Mouse (Mus musculus): ENCODE results near the gene Rab4b. TPM values are rescaled to one million over a fixed set of nuclear protein-coding genes. Genes with fewer than 3 reads are reported as not detected.

The Rab4b gene
- polyA plus RNA-seq, 1 experiment from 2014 or later, result 79.0 TPM

DNA sequence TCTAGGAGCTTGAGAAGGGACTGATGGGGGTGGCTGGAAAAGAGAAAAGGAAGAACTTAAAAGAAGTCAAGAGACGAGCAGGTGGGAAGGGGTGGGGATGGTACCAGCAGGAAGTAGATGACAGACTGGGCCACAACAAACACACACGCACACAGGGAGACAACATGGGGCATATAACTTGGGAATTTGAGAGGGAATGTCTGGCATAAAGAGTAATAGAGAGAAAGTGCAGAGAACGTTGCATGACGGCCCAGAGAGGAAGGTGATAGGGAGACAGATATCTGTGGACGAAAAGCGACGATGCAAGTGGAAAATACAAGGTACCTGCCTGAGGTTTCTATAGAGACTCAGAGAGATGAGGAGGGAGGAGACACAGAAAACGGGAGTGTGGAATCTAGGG is 13.0 kb downstream of the Rab4b start:
- 4% methylated on average over 8 of the region's 8 CpGs for WGBS

DNA sequence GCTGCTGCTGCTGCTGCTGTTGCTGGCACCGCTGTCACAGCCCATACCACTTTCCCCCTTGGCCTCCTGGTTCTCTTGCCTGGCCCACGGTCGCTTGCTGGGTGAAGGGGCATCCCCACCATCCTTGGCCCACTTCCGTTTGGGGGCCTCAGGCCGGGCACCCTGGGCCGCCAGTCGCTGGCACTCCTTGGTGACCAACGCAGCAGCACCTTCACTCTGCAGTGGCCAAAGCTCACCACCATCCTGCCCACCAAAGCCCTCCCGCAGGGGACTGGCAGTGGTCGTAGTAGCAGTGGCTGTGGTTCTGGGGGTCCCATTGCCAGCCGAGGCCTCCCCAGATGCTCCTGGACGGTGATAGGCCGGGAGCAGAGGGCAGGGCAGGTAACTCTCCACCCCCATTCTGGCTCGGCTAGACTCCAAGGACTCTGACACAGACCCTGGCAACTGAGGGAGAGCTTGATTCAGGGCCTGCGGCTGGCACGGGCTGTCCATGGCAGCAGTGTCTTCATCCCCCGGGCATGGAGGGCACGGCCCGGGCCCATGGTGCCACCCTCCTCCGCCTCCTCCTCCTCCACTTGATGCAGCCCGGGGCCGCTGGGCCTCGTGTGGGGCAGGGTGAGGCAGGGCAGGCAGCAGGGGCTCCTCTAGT is 13.6 kb downstream of the Rab4b start:
- 0 out of 2 replicates have a peak, but pooled peaks have one; percentile 5 for ATAC-seq (replicated peaks)
- Histone ChIP-seq H3K4me1 (peaks cover 63% of the 10 kb centered on the region), H3K27me3 (no peaks in the 10 kb centered on the region), H3K4me2 (replicated peaks) (peak overlapping the region; percentile 85), H3K27ac (replicated peaks) (peak overlapping the region; percentile 97), H3K9ac (replicated peaks) (peak overlapping the region; percentile 86), H3K4me3 (peak overlapping the region; percentile 90), H3K36me3 (peaks cover 11% of the 10 kb centered on the region; the same call in 1 of the 2 replicates), H3K9me3 (no peaks in the 10 kb centered on the region)
- 74% methylated on average over 23 of the region's 23 CpGs for WGBS

More for the DNA sequence above, 13.0 kb downstream of the Rab4b start:
- Histone ChIP-seq H3K9ac (replicated peaks) (peak overlapping the region; percentile 86), H3K9me3 (no peaks in the 10 kb centered on the region), H3K27me3 (no peaks in the 10 kb centered on the region), H3K36me3 (peaks cover 11% of the 10 kb centered on the region; the same call in 1 of the 2 replicates), H3K4me1 (peaks cover 58% of the 10 kb centered on the region), H3K27ac (replicated peaks) (peak overlapping the region; percentile 97), H3K4me3 (peak overlapping the region; percentile 90), H3K4me2 (replicated peaks) (peak overlapping the region; percentile 85)
- 0 out of 2 replicates have a peak, but pooled peaks have one; percentile 5 for ATAC-seq (replicated peaks)

DNA sequence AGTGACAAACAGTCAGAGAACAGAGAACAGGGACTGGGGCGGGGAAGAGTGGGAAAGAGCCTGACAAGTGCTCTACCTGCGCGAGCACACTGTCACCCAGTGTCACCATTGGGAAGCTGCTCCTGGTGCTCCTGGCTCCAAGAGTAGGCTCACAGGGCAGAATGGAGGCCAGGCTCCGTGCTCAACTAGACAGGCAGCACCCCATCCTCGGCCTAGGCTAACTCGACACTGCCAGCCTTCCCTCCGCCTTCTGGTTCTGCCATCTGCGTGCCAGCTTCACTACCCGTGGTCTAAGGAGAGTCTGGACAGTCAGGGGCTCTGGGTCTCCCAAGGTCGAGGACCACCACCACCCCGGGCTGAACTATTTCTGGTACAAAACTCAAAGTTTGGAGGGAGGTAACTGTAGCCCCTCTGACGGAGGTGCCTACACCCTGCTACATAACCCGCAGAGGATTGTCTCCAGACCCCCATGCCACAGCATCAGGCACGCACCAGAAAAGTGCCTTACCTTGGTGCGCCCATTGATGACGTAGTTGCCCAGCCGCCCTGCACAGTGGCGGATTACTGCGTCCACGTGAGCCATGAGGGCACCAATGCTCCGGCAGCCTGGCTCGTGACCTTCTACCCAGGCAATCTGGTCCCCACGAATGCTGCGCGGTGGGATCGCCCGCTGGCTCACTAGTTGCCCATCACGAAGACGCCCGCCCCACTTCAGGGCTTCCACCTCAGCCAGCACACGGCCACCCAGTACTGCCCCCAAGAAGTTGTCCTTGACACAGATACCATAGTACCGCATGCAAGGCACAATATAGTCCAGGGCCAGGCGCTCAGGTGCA is 14.4 kb downstream of the Rab4b start:
- WGBS, result 83% methylated on average over 33 of the region's 33 CpGs
- H3K4me1 ChIP-seq, result peaks cover 70% of the 10 kb centered on the region

DNA sequence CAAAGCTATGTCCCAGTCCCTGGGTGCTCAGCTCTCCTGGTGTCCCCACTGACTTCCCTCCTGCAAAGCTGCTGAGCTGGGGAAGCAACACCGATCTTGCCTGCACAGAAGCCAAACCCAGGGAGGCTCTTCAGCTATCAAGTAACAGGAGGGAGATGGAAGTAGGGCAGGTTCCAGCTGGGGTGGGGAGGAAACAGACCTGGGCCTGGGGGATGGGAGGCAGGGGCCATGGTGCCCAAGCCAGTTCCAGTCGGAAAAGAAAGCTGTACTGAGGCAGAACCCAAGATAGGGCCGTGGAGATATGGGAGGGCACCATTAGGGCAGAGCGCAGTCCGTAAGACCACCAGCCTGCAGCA is 15.3 kb downstream of the Rab4b start:
- WGBS, result 86% methylated on average over 5 of the region's 5 CpGs
- no peak for ATAC-seq (replicated peaks)

More for the DNA sequence above, 14.4 kb downstream of the Rab4b start:
- Histone ChIP-seq H3K9me3 (no peaks in the 10 kb centered on the region), H3K27ac (replicated peaks) (no peak overlapping the region), H3K9ac (replicated peaks) (peak overlapping the region; percentile 86), H3K27me3 (no peaks in the 10 kb centered on the region), H3K4me3 (peak overlapping the region; percentile 90), H3K4me2 (replicated peaks) (peak overlapping the region; percentile 85), H3K36me3 (peaks cover 12% of the 10 kb centered on the region; the same call in 1 of the 2 replicates)
- ATAC-seq (replicated peaks), result no peak

DNA sequence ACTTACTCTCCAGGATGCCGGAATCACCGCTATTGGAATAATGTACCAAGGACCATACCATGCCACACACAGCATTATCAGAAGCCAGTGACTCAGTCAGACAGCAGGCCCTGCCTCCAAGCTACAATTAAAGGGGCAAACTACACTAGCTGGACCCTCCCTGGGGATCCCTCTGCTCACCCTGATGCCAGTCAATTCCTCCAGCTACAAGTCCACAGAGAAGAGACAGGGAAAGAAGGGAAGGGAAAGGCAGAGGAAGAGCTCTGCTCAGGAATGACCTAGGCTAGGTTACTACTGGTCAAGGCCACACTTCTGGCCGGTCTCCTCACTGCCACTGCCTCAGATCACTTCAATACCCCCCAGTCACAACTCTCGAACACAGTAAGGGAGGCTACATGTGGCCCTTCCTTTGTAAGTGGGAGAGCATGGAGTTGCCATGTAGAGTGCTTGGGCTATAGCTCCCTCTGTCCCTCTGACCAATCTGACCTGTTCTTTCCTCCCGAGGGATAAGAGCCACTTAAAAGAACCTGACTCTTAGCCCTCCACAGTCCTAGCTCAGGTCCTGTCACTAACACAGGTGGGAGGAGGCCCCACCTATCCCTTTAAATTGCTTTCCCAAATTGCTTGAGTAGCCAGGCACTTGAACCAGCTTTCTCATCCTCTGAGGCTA is 15.8 kb downstream of the Rab4b start:
- Histone ChIP-seq H3K27ac (replicated peaks) (no peak overlapping the region), H3K9me3 (no peaks in the 10 kb centered on the region)

More for the DNA sequence above, 15.3 kb downstream of the Rab4b start:
- H3K9me3 ChIP-seq, result no peaks in the 10 kb centered on the region
- peaks cover 21% of the 10 kb centered on the region for H3K36me3 ChIP-seq
- peak overlapping the region; percentile 85 for H3K4me2 ChIP-seq (replicated peaks)
- H3K9ac ChIP-seq (replicated peaks), result peak overlapping the region; percentile 7
- no peak overlapping the region for H3K27ac ChIP-seq (replicated peaks)
- 0 out of 2 replicates have a peak overlapping the region, but pooled peaks have one; percentile 90 for H3K4me3 ChIP-seq
- no peaks in the 10 kb centered on the region for H3K27me3 ChIP-seq
- peaks cover 70% of the 10 kb centered on the region for H3K4me1 ChIP-seq

DNA sequence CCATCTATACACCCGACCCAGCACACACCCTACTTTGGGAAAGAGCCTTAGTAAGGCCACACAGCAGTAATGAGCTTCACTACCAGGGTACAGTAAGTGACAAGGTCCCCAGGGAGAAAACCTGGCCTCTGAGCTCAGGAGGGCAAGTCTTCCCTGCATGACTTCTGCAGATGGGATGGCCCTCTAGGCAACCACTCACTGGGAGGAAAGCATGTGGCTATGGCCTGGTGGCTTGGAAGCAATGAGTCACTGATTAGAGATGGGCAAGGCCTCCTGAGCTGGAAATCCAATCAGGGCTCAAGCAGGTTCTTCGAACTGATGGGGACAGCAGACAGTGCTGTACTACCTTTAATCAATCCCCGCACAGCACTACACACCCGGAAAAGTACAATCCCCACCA is 17.0 kb downstream of the Rab4b start:
- H3K4me2 ChIP-seq (replicated peaks), result no peak overlapping the region
- H3K9ac ChIP-seq (replicated peaks), result no peak overlapping the region
- H3K36me3 ChIP-seq, result peaks cover 34% of the 10 kb centered on the region
- H3K4me3 ChIP-seq, result no peak overlapping the region
- H3K4me1 ChIP-seq, result peaks cover 63% of the 10 kb centered on the region
- no peaks in the 10 kb centered on the region for H3K27me3 ChIP-seq
- no peak for ATAC-seq (replicated peaks)
- 87% methylated on average over 4 of the region's 4 CpGs for WGBS
- H3K9me3 ChIP-seq, result no peaks in the 10 kb centered on the region
- H3K27ac ChIP-seq (replicated peaks), result no peak overlapping the region

More for the DNA sequence above, 15.8 kb downstream of the Rab4b start:
- Histone ChIP-seq H3K4me1 (peaks cover 70% of the 10 kb centered on the region), H3K9ac (replicated peaks) (peak overlapping the region; percentile 7; the same call in 1 of the 2 replicates), H3K36me3 (peaks cover 26% of the 10 kb centered on the region), H3K4me2 (replicated peaks) (peak overlapping the region; percentile 85), H3K27me3 (no peaks in the 10 kb centered on the region), H3K4me3 (no peak overlapping the region)
- 93% methylated on average over 5 of the region's 5 CpGs for WGBS
- no peak for ATAC-seq (replicated peaks)

DNA sequence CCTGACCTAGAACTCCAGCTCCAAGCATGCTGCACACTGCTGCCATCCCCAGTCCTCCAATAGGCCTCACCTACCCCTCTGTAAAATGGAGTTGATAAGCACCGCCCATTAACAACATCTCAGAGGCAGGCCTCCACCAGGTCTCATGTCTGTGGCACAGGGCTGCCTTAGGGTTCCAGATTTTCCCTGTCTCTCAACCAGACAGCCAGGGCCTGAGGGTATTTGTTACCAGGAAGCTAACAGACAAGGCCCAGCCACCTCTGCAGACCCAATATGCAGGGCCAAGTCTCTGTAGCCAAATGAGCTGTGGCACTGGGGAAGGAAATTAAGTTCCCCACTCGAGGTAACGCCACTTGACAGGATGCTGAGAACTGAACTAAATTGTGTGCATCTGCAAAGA is 17.8 kb downstream of the Rab4b start:
- Histone ChIP-seq H3K27ac (replicated peaks) (no peak overlapping the region), H3K9ac (replicated peaks) (no peak overlapping the region; the same call in 1 of the 2 replicates), H3K4me1 (peaks cover 63% of the 10 kb centered on the region), H3K4me3 (no peak overlapping the region), H3K9me3 (no peaks in the 10 kb centered on the region), H3K36me3 (peaks cover 34% of the 10 kb centered on the region), H3K27me3 (no peaks in the 10 kb centered on the region), H3K4me2 (replicated peaks) (no peak overlapping the region)
- ATAC-seq (replicated peaks), result no peak
- WGBS, result 88% methylated on average over 3 of the region's 3 CpGs

DNA sequence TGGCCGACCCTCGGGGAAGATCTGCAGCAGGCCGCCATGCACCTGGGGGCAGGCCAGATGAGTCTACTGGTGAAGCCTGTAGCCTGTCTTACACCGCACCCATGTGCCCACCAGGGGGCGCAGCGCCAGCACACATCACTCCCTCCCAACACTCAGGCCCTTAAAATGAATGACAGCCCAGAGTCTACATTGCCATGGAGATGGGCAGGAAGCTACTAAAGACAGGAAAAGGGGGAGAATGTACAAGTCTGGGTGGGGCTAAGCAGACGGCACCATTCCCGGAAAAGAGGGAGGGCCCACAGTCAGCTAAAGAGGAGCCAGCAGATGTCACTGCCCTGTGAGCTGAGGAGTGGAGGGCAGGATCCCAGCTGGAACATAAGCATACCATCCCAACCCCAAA is 18.8 kb downstream of the Rab4b start:
- Histone ChIP-seq H3K27ac (replicated peaks) (no peak overlapping the region; the same call in 1 of the 2 replicates), H3K4me1 (peaks cover 54% of the 10 kb centered on the region), H3K36me3 (peaks cover 34% of the 10 kb centered on the region), H3K27me3 (no peaks in the 10 kb centered on the region), H3K9me3 (no peaks in the 10 kb centered on the region), H3K4me3 (no peak overlapping the region), H3K9ac (replicated peaks) (no peak overlapping the region), H3K4me2 (replicated peaks) (0 out of 2 replicates have a peak overlapping the region, but pooled peaks have one; percentile 1)
- WGBS, result 15% methylated on average over 8 of the region's 8 CpGs
- ATAC-seq (replicated peaks), result peak; percentile 91

DNA sequence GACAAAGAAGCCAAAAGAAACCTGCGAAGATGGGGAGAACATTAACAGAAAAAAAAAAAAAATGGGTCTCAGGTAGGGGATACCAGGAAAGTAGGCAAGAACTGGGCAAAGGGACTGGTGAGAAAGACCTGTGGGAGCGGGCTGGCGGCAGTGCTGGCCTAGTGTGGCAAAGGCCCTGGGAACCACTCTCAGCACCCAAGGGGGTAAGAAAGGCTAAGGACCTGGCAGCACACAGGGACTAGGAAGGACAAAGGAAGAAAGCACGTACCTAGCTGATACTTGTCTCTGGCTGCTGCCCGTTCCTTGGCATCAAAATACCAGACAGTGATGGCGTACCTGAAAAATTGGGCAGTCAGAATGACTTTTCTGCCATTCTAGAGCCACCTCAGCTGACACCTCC is 19.4 kb downstream of the Rab4b start:
- no peak for ATAC-seq (replicated peaks)
- WGBS, result 96% methylated on average over 6 of the region's 6 CpGs
- Histone ChIP-seq H3K9me3 (no peaks in the 10 kb centered on the region), H3K27ac (replicated peaks) (no peak overlapping the region), H3K36me3 (peaks cover 31% of the 10 kb centered on the region), H3K27me3 (no peaks in the 10 kb centered on the region), H3K4me2 (replicated peaks) (no peak overlapping the region), H3K4me3 (no peak overlapping the region), H3K9ac (replicated peaks) (no peak overlapping the region), H3K4me1 (peaks cover 48% of the 10 kb centered on the region)

DNA sequence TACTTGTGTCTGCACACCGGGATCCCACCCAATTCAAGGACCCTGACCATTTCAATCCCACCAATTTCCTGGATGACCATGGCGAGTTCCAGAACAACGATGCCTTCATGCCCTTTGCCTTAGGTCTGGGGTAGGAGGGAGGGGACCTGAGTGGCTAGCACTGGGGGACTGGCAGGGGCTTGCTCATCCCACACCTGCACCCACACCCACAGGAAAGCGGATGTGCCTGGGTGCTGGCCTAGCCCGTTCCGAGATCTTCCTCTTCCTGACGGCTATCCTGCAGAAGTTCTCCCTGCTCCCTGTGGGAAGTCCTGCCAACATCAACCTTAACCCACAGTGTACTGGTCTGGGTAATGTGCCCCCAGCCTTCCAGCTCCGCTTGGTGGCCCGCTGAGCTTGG is 20.5 kb downstream of the Rab4b start:
- peaks cover 37% of the 10 kb centered on the region for H3K4me1 ChIP-seq
- WGBS, result 93% methylated on average over 9 of the region's 9 CpGs
- no peaks in the 10 kb centered on the region for H3K27me3 ChIP-seq
- no peaks in the 10 kb centered on the region for H3K9me3 ChIP-seq
- H3K27ac ChIP-seq (replicated peaks), result no peak overlapping the region
- H3K9ac ChIP-seq (replicated peaks), result no peak overlapping the region
- no peak for ATAC-seq (replicated peaks)
- H3K36me3 ChIP-seq, result peaks cover 31% of the 10 kb centered on the region
- H3K4me2 ChIP-seq (replicated peaks), result no peak overlapping the region
- H3K4me3 ChIP-seq, result no peak overlapping the region

DNA sequence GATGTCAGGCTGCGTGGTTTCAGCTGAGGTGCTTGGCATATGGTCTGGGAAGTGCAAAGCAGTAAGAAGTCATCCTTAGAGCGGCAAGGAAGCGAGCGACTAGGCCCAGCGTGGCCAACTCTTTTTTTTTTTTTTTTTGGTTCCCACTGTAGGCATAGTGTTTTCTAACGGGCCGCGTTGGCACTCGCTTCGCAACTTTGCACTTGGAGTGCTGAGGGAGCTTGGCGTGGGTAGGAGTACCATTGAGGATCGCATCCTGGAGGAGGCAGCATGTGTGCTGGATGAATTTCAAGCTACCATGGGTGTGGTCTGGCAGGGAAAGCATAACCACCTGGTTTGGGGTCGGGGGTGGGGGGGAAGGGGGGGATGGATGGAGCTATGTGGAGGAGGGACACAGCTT is 22.7 kb downstream of the Rab4b start:
- ATAC-seq (replicated peaks), result no peak
- peaks cover 16% of the 10 kb centered on the region for H3K4me1 ChIP-seq
- H3K4me2 ChIP-seq (replicated peaks), result no peak overlapping the region
- H3K27me3 ChIP-seq, result no peaks in the 10 kb centered on the region
- WGBS, result 81% methylated on average over 12 of the region's 13 CpGs
- no peak overlapping the region for H3K27ac ChIP-seq (replicated peaks)
- H3K4me3 ChIP-seq, result no peak overlapping the region
- peaks cover 26% of the 10 kb centered on the region for H3K36me3 ChIP-seq
- H3K9me3 ChIP-seq, result no peaks in the 10 kb centered on the region
- no peak overlapping the region for H3K9ac ChIP-seq (replicated peaks)
